Mouse (Mus musculus) gastrocnemius, adult 8-10 months (tissue): Measurements from ENCODE around the gene Enpp7. TPM values are rescaled to one million over a fixed set of nuclear protein-coding genes. Genes with fewer than 3 reads are reported as not detected.

Experiments used
- DNase-seq, 2 experiments: peaks; one replicate each; pipeline ENCODE4 v3.0.0; 2022; ENCODE audit warnings: low spot score in 2 of 2
- total RNA-seq, 4 experiments: library from RNA; stranded (reverse); gene quantifications; 2 replicates each; pipeline ENCODE4 v1.2.4; 2022

Enpp7 gene
- total RNA-seq, 4 experiments from 2014 or later = not detected

GRCm38 (mm10) chr11:119035686-119036165 lies 47.7 kb downstream of the Enpp7 start:
- no peak for DNase-seq

- DNase-seq = no peak
Observed at GRCm38 (mm10) chr11:119036447-119036846, 48.5 kb downstream of the Enpp7 start.

- no peak for DNase-seq
Observed at GRCm38 (mm10) chr11:119036934-119037779, 49.2 kb downstream of the Enpp7 start.

- no peak for DNase-seq
Observed at GRCm38 (mm10) chr11:119037780-119038401, 49.9 kb downstream of the Enpp7 start.

- no peak for DNase-seq
Observed at GRCm38 (mm10) chr11:119038744-119039484, 50.9 kb downstream of the Enpp7 start.

GRCm38 (mm10) chr11:119039732-119040512 lies 51.9 kb downstream of the Enpp7 start:
- no peak for DNase-seq

GRCm38 (mm10) chr11:119040600-119041324 lies 52.8 kb downstream of the Enpp7 start, which contains the start of gene Cbx8:
TSS of gene Cbx8 (minus strand) at chr11:119040969.
- DNase-seq = peak; percentile 98 to 99

- DNase-seq = no peak
Observed at GRCm38 (mm10) chr11:119041325-119041716, 53.3 kb downstream of the Enpp7 start.

GRCm38 (mm10) chr11:119041750-119042465 lies 53.9 kb downstream of the Enpp7 start:
- no peak for DNase-seq

Other genes with a start within 250 kb of the Enpp7 start
- gene Rbfox3, start 76.6 kb upstream of the Enpp7 start, total RNA-seq = under 1 TPM in 1 of 4 experiments, not detected in 3; 0.20 TPM
- gene Cbx2, start 34.8 kb downstream of the Enpp7 start, total RNA-seq = 1 to 10 TPM in 1 of 4 experiments, under 1 TPM in 3; 0.29 to 1.1 (median 0.68) TPM
- 1 to 10 TPM; 1.1 to 3.3 (median 2.5) TPM for gene Cbx8, start 52.8 kb downstream of the Enpp7 start, total RNA-seq
- 1 to 10 TPM; 2.1 to 3.0 (median 2.2) TPM for gene Cbx4, start 98.0 kb downstream of the Enpp7 start, total RNA-seq
- 10 to 100 TPM; 31.6 to 45.5 (median 40.5) TPM for gene Tbc1d16, start 240.3 kb downstream of the Enpp7 start, total RNA-seq
- 1 to 10 TPM in 1 of 4 experiments, not detected in 3; 1.3 TPM for gene Ccdc40, start 240.4 kb downstream of the Enpp7 start, total RNA-seq